Mouse (Mus musculus) G1E (cell line): Measurements from ENCODE around the gene Rasl10b.

Experiments used
- CTCF ChIP-seq: IDR thresholded peaks from 2 replicates; pipeline ENCODE4 v1.5.1; 2012; ENCODE audit warnings: low read depth, low read length, inconsistent platforms, mixed read lengths
- POLR2AphosphoS5 ChIP-seq: IDR thresholded peaks from 2 replicates; pipeline ENCODE4 v1.6.1; 2012; ENCODE audit warnings: low read depth, low read length, inconsistent platforms; ENCODE audit not compliant: insufficient replicate concordance

DNA sequence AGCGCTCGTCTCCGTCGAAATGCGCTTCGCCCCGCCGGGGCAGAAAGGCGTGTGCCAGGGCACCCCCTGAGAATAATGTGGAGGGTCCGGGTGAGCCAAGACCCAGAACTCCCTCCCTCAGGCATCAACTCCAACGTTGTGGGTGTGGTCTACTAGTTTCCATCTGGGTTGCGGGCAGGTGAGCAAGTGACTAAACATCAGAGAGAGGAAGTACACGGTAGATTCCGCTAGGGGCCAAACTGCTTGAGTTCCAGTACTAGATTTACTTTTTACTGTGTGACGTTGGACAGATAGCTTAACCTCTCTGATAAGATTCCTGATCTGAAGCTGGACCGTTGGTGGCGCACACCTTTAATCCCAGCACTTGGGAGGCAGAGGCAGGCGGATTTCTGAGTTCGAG, 36.1 kb downstream of the Rasl10b start:
- no peak for TF ChIP-seq CTCF
- no peak for TF ChIP-seq POLR2AphosphoS5
